Mouse (Mus musculus) forebrain, embryonic 12.5 days (tissue): Measurements from ENCODE around the gene Igf1r. TPM values are rescaled to one million over a fixed set of nuclear protein-coding genes. Genes with fewer than 3 reads are reported as not detected.

Experiments used
- ATAC-seq: fragments of 200-750 bp; cut with Nextera tagmentation; 2 replicates; pipeline ENCODE4 v1.8.0; 2017; ENCODE audit warnings: moderate TSS enrichment; ENCODE audit not compliant: low FRiP score
- H3K27ac ChIP-seq: fragments of 300-500 bp; sonication (generic); 2 replicates; pipeline ENCODE4 v1.5.1; 2016; ENCODE audit warnings: mild to moderate bottlenecking
- H3K27me3 ChIP-seq: fragments of 300-500 bp; sonication (generic); 2 replicates; pipeline ENCODE4 v1.6.1; 2016; ENCODE audit warnings: mild to moderate bottlenecking
- H3K36me3 ChIP-seq: fragments of 300-500 bp; sonication (generic); replicated peaks from 2 replicates; pipeline ENCODE4 v1.6.1; 2016; ENCODE audit warnings: mild to moderate bottlenecking
- H3K4me1 ChIP-seq: fragments of 300-500 bp; sonication (generic); 2 replicates; pipeline ENCODE4 v1.6.1; 2016
- H3K4me2 ChIP-seq: fragments of 300-500 bp; sonication (generic); 2 replicates; pipeline ENCODE4 v1.6.1; 2016; ENCODE audit warnings: mild to moderate bottlenecking, moderate library complexity
- H3K4me3 ChIP-seq: fragments of 300-500 bp; sonication (generic); replicated peaks from 2 replicates; pipeline ENCODE4 v1.5.1; 2016; ENCODE audit warnings: mild to moderate bottlenecking
- H3K9ac ChIP-seq: fragments of 300-500 bp; sonication (generic); 2 replicates; pipeline ENCODE4 v1.6.1; 2016; ENCODE audit warnings: mild to moderate bottlenecking
- H3K9me3 ChIP-seq: fragments of 300-500 bp; sonication (generic); 2 replicates; pipeline ENCODE4 v1.6.1; 2016
- WGBS: fragments of 180-500 bp; shearing (Covaris S2); methylation state at CpG from one replicate; pipeline ENCODE4 v1.1.7; 2016; 5-methylcytosine and 5-hydroxymethylcytosine counted together
- polyA plus RNA-seq: library from polyadenylated mRNA; unstranded; fragments of >200 nt; fragmentation: Nextera tagmentation; extraction: Ambion mirVana; gene quantifications from 2 replicates; pipeline ENCODE4 v1.2.1, GENCODE M21; 2016

The Igf1r gene
- polyA plus RNA-seq, 1 experiment from 2014 or later, result 36.1 TPM

DNA sequence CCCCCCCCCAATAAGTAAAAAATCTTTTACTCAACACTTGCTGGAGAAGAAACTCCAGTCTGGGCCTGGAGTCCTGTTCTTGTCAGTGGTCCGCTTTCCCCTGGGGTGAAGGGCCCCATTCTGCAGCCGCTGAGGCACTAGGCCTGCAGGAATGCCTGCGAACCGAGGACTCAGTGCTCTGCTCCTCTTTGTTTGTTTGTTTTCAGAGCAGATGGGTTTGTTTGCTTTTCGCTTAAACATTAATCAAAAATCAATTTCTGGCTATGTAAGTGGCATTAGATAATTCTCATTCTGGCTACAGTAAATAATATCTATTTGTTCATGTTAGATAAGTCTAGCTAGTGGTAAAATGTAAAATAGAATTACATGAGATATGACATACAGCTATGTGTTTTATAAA lies 167.0 kb downstream of the Igf1r start:
- no peak overlapping the region for H3K4me3 ChIP-seq
- no peak overlapping the region for H3K27ac ChIP-seq
- no peaks in the 10 kb centered on the region for H3K27me3 ChIP-seq
- H3K4me1 ChIP-seq, result peaks cover 27% of the 10 kb centered on the region
- no peaks in the 10 kb centered on the region for H3K36me3 ChIP-seq
- no peak overlapping the region for H3K9ac ChIP-seq
- H3K9me3 ChIP-seq, result no peaks in the 10 kb centered on the region
- whole genome bisulfite sequencing, result 76% methylated on average over 5 of the region's 5 CpGs
- H3K4me2 ChIP-seq, result no peak overlapping the region
- no peak for ATAC-seq

DNA sequence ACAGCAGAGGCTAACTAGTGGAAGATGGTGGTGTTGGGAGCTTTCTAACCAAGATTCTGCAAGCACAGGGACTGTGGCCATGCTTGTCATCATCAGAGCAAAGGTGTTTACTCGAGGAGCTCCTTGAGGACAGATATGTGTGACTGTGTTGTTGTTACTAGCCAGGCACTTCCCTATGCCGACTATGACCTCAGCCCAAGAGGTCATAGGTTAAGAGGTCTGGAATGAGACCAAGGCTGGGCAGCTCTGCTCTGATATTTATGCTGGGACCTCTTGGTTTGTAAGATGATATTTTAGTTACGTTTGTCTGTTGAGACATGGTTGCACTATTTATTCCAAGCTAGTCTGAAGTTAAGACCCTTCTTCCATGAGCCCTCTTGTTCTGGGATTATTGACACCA lies 169.8 kb downstream of the Igf1r start:
- H3K27ac ChIP-seq, result no peak overlapping the region
- no peak overlapping the region for H3K9ac ChIP-seq
- no peak for ATAC-seq
- 85% methylated on average over 3 of the region's 3 CpGs for WGBS
- no peaks in the 10 kb centered on the region for H3K27me3 ChIP-seq
- H3K4me3 ChIP-seq, result no peak overlapping the region
- H3K9me3 ChIP-seq, result no peaks in the 10 kb centered on the region
- no peaks in the 10 kb centered on the region for H3K36me3 ChIP-seq
- no peak overlapping the region for H3K4me2 ChIP-seq
- H3K4me1 ChIP-seq, result peaks cover 25% of the 10 kb centered on the region

DNA sequence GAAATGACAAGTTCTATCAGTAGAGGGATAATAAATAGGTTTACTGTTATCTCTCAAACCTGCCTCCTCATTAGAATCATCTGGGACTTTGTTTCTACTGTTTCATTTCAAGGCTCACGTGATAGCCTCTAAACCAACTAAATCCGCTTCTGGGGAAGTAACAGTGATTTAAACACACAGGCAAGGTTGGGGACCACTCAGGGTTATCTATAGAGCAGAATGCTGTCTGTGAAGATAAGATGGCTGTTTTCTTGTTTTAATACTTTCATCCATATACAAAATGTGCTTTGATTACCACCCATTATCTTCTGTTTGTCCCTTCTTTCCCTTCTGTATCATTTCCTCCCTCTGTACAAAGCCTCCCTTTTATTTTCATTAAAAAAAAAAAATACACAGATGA lies 172.7 kb downstream of the Igf1r start:
- H3K9ac ChIP-seq, result no peak overlapping the region
- peaks cover 26% of the 10 kb centered on the region for H3K4me1 ChIP-seq
- H3K4me2 ChIP-seq, result no peak overlapping the region
- no peak for ATAC-seq
- no peaks in the 10 kb centered on the region for H3K9me3 ChIP-seq
- no peaks in the 10 kb centered on the region for H3K36me3 ChIP-seq
- 88% methylated on average over 2 of the region's 2 CpGs for WGBS
- no peak overlapping the region for H3K4me3 ChIP-seq
- H3K27ac ChIP-seq, result no peak overlapping the region
- no peaks in the 10 kb centered on the region for H3K27me3 ChIP-seq

DNA sequence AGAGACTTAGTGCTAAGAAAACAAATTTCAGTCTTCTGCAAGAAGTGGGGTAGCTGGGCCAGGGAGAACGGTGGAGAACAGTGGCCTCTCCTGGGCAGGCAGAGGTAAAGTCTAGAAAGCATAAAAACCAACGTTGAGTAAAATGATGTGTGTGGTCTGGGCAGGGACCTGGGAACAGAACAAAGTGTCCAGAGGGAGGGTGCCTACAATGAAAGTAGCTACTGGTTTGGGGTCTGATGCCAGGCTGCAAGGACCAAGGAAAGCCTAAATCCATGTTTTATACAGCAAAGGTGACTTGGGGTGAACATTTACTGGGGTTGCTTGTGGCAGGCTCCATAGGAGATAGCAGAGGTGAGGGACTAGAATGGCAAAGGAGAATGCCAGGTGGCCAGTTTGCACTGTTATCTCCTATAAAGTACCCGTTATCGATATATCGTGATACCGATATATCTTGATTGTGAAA lies 175.2 kb downstream of the Igf1r start:
- Histone ChIP-seq H3K27me3 (no peaks in the 10 kb centered on the region), H3K27ac (no peak overlapping the region; the same call in 1 of the 2 replicates), H3K36me3 (no peaks in the 10 kb centered on the region), H3K9ac (peak overlapping the region; percentile 42; the same call in 1 of the 2 replicates), H3K4me3 (peak overlapping the region; percentile 69; the same call in 1 of the 2 replicates), H3K9me3 (no peaks in the 10 kb centered on the region), H3K4me1 (peaks cover 50% of the 10 kb centered on the region), H3K4me2 (peak overlapping the region; percentile 77)
- WGBS, result 38% methylated on average over 6 of the region's 6 CpGs
- ATAC-seq, result no peak

DNA sequence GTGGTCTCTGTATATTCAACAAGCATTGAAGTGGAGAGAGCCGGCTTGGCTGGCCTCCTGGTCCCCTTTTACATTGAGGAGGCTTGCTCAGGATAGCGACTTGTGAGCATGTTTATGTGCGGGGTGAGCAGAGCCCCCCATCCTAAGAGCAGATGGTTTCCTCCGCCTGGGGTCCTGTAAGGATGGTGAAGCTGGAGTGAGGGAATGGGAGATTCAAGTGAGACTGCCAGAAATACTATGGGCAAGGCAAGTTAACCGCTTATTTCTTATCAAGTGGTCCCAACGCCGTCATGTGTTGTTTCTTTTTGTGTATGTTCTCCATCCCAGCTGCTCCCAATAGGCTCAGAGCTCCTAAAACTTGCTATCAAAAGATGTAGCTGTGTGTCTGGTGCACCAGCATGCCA lies 175.6 kb downstream of the Igf1r start:
- ATAC-seq, result no peak
- H3K36me3 ChIP-seq, result no peaks in the 10 kb centered on the region
- peak overlapping the region; percentile 69 for H3K4me3 ChIP-seq
- H3K4me1 ChIP-seq, result peaks cover 54% of the 10 kb centered on the region
- 11% methylated on average over 7 of the region's 7 CpGs for WGBS
- peak overlapping the region; percentile 42; the same call in 1 of the 2 replicates for H3K9ac ChIP-seq
- H3K9me3 ChIP-seq, result no peaks in the 10 kb centered on the region
- H3K4me2 ChIP-seq, result peak overlapping the region; percentile 77
- peak overlapping the region; percentile 93 for H3K27ac ChIP-seq
- H3K27me3 ChIP-seq, result no peaks in the 10 kb centered on the region

DNA sequence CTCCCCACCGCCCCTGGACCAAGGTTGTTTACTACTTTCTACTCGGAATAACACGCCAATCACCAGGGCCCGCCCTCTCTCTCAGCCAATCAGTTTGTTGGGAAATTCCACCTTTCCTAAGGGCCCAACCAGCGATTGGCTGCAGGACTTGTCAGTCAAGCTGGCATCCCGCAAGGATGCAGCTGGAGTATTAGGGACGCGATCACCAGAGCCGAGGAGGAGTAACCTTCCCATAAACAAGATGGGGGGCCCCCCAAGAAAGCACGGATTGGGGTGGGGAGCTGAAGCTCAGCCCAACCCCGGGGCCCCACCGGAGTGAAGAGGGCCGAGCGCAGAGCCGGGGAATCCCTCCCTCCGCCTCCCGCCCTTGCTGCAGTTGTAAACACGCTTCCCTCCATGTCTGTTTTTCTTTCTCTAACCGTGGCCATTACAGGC lies 176.5 kb downstream of the Igf1r start:
- Histone ChIP-seq H3K27ac (peak overlapping the region; percentile 93), H3K27me3 (no peaks in the 10 kb centered on the region), H3K4me1 (peaks cover 57% of the 10 kb centered on the region), H3K9me3 (no peaks in the 10 kb centered on the region), H3K4me3 (peak overlapping the region; percentile 69), H3K36me3 (no peaks in the 10 kb centered on the region), H3K9ac (peak overlapping the region; percentile 66), H3K4me2 (peak overlapping the region; percentile 77)
- WGBS, result under 1% methylated on average over 19 of the region's 19 CpGs
- peak; percentile 95 for ATAC-seq

DNA sequence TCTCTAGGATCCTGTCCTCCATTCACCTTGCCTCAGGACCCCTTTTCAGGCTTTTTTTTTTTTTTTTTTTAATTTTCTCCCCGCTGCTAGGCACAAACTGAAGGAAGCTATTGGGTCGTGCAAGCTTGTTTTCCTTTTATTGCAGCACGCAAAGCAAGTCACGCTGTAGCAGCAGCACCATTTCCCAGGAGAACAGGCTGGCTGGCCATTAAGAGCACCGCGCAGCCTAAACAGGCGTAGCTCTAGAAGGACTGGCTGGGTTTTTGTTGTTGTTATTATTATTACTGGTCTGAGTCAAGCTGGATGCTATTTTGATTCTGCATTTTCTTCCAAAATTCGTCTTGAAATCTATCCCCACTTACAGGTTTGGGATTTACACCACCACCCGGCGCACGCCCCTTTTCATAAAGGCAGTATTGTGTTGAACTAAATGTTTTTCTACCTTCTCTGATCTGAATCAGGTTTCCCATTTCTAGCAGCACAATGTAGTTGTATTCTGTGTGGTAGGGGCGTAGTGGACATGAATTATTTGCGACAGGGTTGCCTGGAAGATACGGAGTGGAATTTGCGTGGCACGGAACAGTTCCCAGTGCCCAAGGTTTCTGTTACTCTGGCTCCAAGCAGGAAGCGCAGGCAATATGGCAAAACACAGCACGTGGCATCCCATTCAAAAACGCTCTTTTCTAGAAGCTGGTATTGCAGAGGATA lies 177.1 kb downstream of the Igf1r start:
- Histone ChIP-seq H3K4me1 (peaks cover 57% of the 10 kb centered on the region), H3K27ac (peak overlapping the region; percentile 93), H3K9me3 (no peaks in the 10 kb centered on the region), H3K9ac (peak overlapping the region; percentile 66), H3K36me3 (no peaks in the 10 kb centered on the region), H3K4me3 (peak overlapping the region; percentile 69), H3K4me2 (peak overlapping the region; percentile 77), H3K27me3 (no peaks in the 10 kb centered on the region)
- 1% methylated on average over 19 of the region's 19 CpGs for WGBS
- peak; percentile 45 for ATAC-seq

DNA sequence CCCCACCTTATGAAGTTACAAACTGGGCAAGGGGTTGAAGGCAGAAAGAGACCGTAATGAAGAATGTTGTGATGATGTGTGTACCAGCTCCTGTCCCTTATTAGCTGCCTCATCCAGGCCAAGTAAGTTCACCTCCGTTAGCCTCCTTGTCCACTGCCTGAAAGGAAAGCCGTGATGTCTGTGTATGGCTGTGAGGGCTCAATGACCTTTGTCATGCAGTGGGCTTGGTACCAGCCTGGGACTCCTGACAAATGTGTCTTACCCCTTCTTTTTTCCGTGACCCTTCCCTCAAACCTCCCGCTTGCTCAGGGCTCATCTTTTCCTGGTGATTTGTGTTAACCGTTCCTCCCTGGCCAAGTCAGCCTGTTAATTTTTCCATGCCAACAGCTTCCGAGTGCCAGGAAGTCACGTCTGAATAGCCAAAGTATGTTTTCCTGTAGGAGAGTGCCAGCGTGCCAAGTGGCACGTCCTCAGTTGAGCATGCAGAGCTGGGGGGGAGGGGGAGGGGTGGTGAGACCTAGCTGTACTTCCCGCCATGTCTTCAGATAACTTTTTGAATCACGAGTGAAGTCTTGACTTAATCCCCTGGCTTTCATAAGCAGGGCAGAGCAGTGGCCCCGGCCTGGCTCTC lies 178.4 kb downstream of the Igf1r start:
- Histone ChIP-seq H3K27ac (no peak overlapping the region), H3K9ac (no peak overlapping the region), H3K4me3 (no peak overlapping the region), H3K9me3 (no peaks in the 10 kb centered on the region), H3K36me3 (no peaks in the 10 kb centered on the region), H3K4me1 (peaks cover 54% of the 10 kb centered on the region), H3K4me2 (no peak overlapping the region), H3K27me3 (no peaks in the 10 kb centered on the region)
- 64% methylated on average over 13 of the region's 13 CpGs for WGBS
- no peak for ATAC-seq

DNA sequence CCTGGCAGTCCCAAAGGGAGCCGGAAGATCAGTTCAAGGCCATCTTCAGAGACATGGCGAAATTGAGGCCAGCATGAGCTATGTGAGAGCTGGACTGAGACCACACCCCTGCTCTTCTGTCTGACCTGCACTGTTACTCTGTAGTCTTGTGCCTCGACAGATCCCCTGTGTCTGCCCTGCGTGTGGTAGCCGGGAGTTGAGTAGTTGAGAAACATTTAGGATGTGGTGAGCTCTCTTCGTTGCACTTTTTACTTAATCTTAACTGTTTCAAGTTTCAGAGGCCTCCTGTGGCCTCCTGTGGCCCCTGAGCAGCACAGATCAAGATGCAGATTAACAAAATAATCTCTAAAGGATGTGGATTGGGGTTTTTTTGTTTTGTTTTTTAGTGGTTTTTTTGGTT lies 181.1 kb downstream of the Igf1r start:
- Histone ChIP-seq H3K4me2 (no peak overlapping the region), H3K4me1 (peaks cover 38% of the 10 kb centered on the region), H3K9me3 (no peaks in the 10 kb centered on the region), H3K9ac (no peak overlapping the region), H3K4me3 (no peak overlapping the region), H3K27me3 (no peaks in the 10 kb centered on the region), H3K27ac (no peak overlapping the region), H3K36me3 (no peaks in the 10 kb centered on the region)
- WGBS, result 52% methylated on average over 6 of the region's 6 CpGs
- no peak for ATAC-seq

DNA sequence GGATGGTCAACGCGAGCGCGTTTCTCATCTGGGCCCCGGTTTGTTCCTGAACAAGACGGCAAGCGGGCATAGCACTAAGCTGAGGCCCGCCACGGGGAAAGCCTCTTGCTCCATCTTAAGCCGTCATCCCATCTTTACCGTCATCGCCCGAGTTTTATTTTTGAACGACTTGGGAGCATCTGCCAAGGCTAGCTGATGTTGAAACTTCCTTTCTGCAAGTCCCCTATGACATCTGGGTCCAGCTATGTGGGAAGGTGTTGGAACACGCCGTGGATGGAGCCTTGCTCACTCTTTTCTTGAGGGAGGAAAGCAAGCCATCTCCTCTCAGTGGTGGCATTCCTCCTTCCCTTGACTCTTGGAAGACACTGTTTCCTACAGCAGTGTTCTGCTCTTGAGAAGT lies 182.3 kb downstream of the Igf1r start:
- no peaks in the 10 kb centered on the region for H3K27me3 ChIP-seq
- ATAC-seq, result no peak
- WGBS, result 91% methylated on average over 16 of the region's 16 CpGs
- H3K4me3 ChIP-seq, result no peak overlapping the region
- H3K4me1 ChIP-seq, result peaks cover 44% of the 10 kb centered on the region
- no peak overlapping the region for H3K9ac ChIP-seq
- no peaks in the 10 kb centered on the region for H3K9me3 ChIP-seq
- H3K4me2 ChIP-seq, result no peak overlapping the region
- H3K27ac ChIP-seq, result no peak overlapping the region
- no peaks in the 10 kb centered on the region for H3K36me3 ChIP-seq

DNA sequence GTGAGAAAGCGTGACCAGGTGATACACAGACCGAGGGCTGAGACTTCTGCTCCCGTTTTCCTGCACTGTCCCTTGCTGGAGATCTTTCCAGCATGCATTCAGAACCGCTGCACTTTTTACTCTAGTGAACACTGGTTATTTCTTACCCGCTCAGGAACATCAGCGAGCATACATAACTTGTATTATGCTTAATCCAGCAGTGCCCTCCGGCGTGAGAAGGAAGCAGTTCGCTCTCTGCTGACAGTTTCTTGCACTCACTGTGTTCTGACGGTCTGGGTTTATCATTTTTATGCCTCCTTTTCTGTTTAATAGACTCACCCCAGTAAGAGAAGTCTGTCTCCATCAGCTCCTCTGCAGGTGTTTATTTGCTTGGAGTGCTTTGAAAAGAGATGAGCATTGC lies 183.4 kb downstream of the Igf1r start:
- Histone ChIP-seq H3K27me3 (no peaks in the 10 kb centered on the region), H3K9ac (no peak overlapping the region), H3K4me2 (no peak overlapping the region), H3K27ac (no peak overlapping the region), H3K9me3 (no peaks in the 10 kb centered on the region), H3K36me3 (no peaks in the 10 kb centered on the region), H3K4me1 (peaks cover 33% of the 10 kb centered on the region), H3K4me3 (no peak overlapping the region)
- ATAC-seq, result no peak
- 82% methylated on average over 10 of the region's 10 CpGs for WGBS

DNA sequence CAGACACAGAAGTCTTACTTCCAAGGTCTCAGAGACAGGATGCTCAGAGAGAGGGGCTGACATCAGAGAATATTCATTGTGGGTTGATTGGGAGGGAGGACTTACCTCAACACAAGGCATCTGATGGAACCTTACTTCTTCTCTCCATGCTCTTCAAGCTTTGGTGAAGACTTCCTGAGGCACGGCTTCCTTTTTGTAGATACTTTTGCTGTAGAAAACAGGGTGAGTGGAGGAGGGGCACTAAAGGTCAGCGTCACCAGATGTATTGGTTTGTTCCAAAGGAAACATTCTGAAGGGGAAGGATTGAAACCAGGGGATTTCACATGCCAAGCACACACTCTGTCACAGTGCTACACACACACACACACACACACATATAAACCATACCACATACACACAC lies 186.8 kb downstream of the Igf1r start:
- 76% methylated on average over 2 of the region's 2 CpGs for WGBS
- no peak overlapping the region for H3K27ac ChIP-seq
- no peaks in the 10 kb centered on the region for H3K9me3 ChIP-seq
- H3K36me3 ChIP-seq, result no peaks in the 10 kb centered on the region
- H3K9ac ChIP-seq, result no peak overlapping the region
- no peak overlapping the region for H3K4me2 ChIP-seq
- ATAC-seq, result no peak
- H3K4me1 ChIP-seq, result peaks cover 9% of the 10 kb centered on the region; the same call in 1 of the 2 replicates
- H3K27me3 ChIP-seq, result no peaks in the 10 kb centered on the region
- H3K4me3 ChIP-seq, result no peak overlapping the region
